Mouse (Mus musculus) brain, embryonic 18.5 days (tissue): ENCODE measurements at regions not wholly inside any gene's neighbourhood (a gene's known extent, or its start where the extent isn't known, plus 50 kb on each side); places are given as distances from the start of the nearest gene placed in this dataset.

Source experiments
- DNase-seq: peaks from one replicate; pipeline ENCODE4 v3.0.0-alpha.2; 2012; ENCODE audit warnings: low read depth, low spot score

GRCm38 (mm10) chr9:47054595-47054994 is 56.1 kb downstream of the Gm4791 start:
- DNase-seq: no peak

- DNase-seq: no peak
Observed at GRCm38 (mm10) chr9:47055558-47055957, 57.0 kb downstream of the Gm4791 start.

- no peak for DNase-seq
Observed at GRCm38 (mm10) chr9:47059339-47060005, 60.9 kb downstream of the Gm4791 start.

- no peak for DNase-seq
Observed at GRCm38 (mm10) chr9:47060757-47061156, 62.2 kb downstream of the Gm4791 start.

- no peak for DNase-seq
Observed at GRCm38 (mm10) chr9:47062516-47062915, 64.0 kb downstream of the Gm4791 start.

- DNase-seq: no peak
Observed at GRCm38 (mm10) chr9:47063751-47064150, 65.2 kb downstream of the Gm4791 start.

- no peak for DNase-seq
Observed at GRCm38 (mm10) chr9:47064463-47065032, 66.0 kb downstream of the Gm4791 start.

GRCm38 (mm10) chr9:47069436-47069835 is 70.9 kb downstream of the Gm4791 start:
- DNase-seq: no peak

GRCm38 (mm10) chr9:47070958-47071357 is 72.4 kb downstream of the Gm4791 start:
- DNase-seq: no peak

GRCm38 (mm10) chr9:47076946-47077345 is 78.4 kb downstream of the Gm4791 start:
- DNase-seq: no peak

- DNase-seq: no peak
Observed at GRCm38 (mm10) chr9:47077416-47077815, 78.9 kb downstream of the Gm4791 start.

GRCm38 (mm10) chr9:47077945-47078344 is 79.4 kb downstream of the Gm4791 start:
- no peak for DNase-seq

GRCm38 (mm10) chr9:47081407-47081806 is 82.9 kb downstream of the Gm4791 start:
- DNase-seq: no peak

- no peak for DNase-seq
Observed at GRCm38 (mm10) chr9:47091796-47092195, 93.3 kb downstream of the Gm4791 start.

- DNase-seq: no peak
Observed at GRCm38 (mm10) chr9:47095656-47096055, 97.1 kb downstream of the Gm4791 start.

GRCm38 (mm10) chr9:47103316-47103715 is 104.8 kb downstream of the Gm4791 start:
- no peak for DNase-seq

GRCm38 (mm10) chr9:47103966-47104365 is 105.4 kb downstream of the Gm4791 start:
- DNase-seq: no peak

GRCm38 (mm10) chr9:47108096-47108495 is 109.6 kb downstream of the Gm4791 start:
- no peak for DNase-seq

GRCm38 (mm10) chr9:47119253-47119652 is 120.7 kb downstream of the Gm4791 start:
- DNase-seq: no peak

- no peak for DNase-seq
Observed at GRCm38 (mm10) chr9:47123113-47123512, 124.6 kb downstream of the Gm4791 start.

GRCm38 (mm10) chr9:47125517-47125916 is 127.0 kb downstream of the Gm4791 start:
- no peak for DNase-seq

GRCm38 (mm10) chr9:47126236-47126635 is 127.7 kb downstream of the Gm4791 start:
- DNase-seq: no peak

GRCm38 (mm10) chr9:47127756-47128424 is 129.3 kb downstream of the Gm4791 start:
- DNase-seq: no peak
